Mouse (Mus musculus) testis, adult 2 months (tissue): ENCODE measurements at regions not wholly inside any gene's neighbourhood (a gene's known extent, or its start where the extent isn't known, plus 50 kb on each side); places are given as distances from the start of the nearest gene placed in this dataset.

ENCODE experiments used
- CTCF ChIP-seq: fragments of 200-500 bp; IDR thresholded peaks from 2 replicates; pipeline ENCODE4 v1.5.1; 2012; ENCODE audit warnings: low read depth, mild to moderate bottlenecking, inconsistent platforms, low read length, moderate library complexity; ENCODE audit not compliant: control insufficient read depth, insufficient read depth, insufficient replicate concordance
- POLR2A ChIP-seq: fragments of 200-500 bp; IDR thresholded peaks from 2 replicates; pipeline ENCODE4 v1.6.1; 2012; ENCODE audit warnings: low read depth, mild to moderate bottlenecking, inconsistent platforms, low read length, moderate library complexity; ENCODE audit not compliant: control insufficient read depth

- no peak for TF ChIP-seq CTCF
- TF ChIP-seq POLR2A = no peak
Measured at GRCm38 (mm10) chr14:66566600-66566999, 557.6 kb upstream of the Gulo start.
